Mouse (Mus musculus) hindbrain, embryonic 10.5 days (tissue): ENCODE data around the gene Rnase11. TPM values are rescaled to one million over a fixed set of nuclear protein-coding genes. Genes with fewer than 3 reads are reported as not detected.
"Not testable (repeated sequence)": the region's sequence is repeated elsewhere in the genome, so short reads cannot be mapped to it uniquely, and the experiment has no call there.

Experiments
- DNase-seq: peaks from one replicate; pipeline ENCODE4 v3.0.0-alpha.2; 2017; ENCODE audit warnings: low spot score
- H3K27ac ChIP-seq: fragments of 300-500 bp; sonication (generic); 2 replicates; pipeline ENCODE4 v1.5.1; 2016; ENCODE audit warnings: mild to moderate bottlenecking, moderate library complexity
- H3K27me3 ChIP-seq: fragments of 300-500 bp; sonication (generic); 2 replicates; pipeline ENCODE4 v1.6.1; 2016; ENCODE audit warnings: mild to moderate bottlenecking; ENCODE audit not compliant: poor library complexity, insufficient read depth, severe bottlenecking
- H3K36me3 ChIP-seq: fragments of 300-500 bp; sonication (generic); 2 replicates; pipeline ENCODE4 v1.6.1; 2016; ENCODE audit warnings: mild to moderate bottlenecking, moderate library complexity
- H3K4me1 ChIP-seq: fragments of 300-500 bp; sonication (generic); replicated peaks from 2 replicates; pipeline ENCODE4 v1.6.1; 2016; ENCODE audit warnings: mild to moderate bottlenecking
- H3K4me3 ChIP-seq: fragments of 300-500 bp; sonication (generic); 2 replicates; pipeline ENCODE4 v1.5.1; 2016; ENCODE audit warnings: mild to moderate bottlenecking, moderate library complexity
- H3K9me3 ChIP-seq: fragments of 300-500 bp; sonication (generic); 2 replicates; pipeline ENCODE4 v1.6.1; 2016; ENCODE audit warnings: mild to moderate bottlenecking, moderate library complexity
- WGBS: fragments of 180-500 bp; shearing (Covaris S2); methylation state at CpG from one replicate; pipeline ENCODE4 v1.1.7; 2016; 5-methylcytosine and 5-hydroxymethylcytosine counted together
- polyA plus RNA-seq: library from polyadenylated mRNA; unstranded; fragments of >200 nt; fragmentation: Nextera tagmentation; extraction: Ambion mirVana; gene quantifications from 2 replicates; pipeline ENCODE4 v1.2.1, GENCODE M21; 2016

Gene Rnase11
- polyA plus RNA-seq, 1 experiment from 2014 or later = not detected

- Histone ChIP-seq H3K36me3 (no peaks in the 10 kb centered on the region), H3K4me3 (no peak overlapping the region), H3K27ac (no peak overlapping the region), H3K27me3 (no peaks in the 10 kb centered on the region), H3K4me1 (no peaks in the 10 kb centered on the region), H3K9me3 (no peaks in the 10 kb centered on the region)
- WGBS = 86% methylated on average over 4 of the region's 4 CpGs
- DNase-seq = no peak
Measured at GRCm38 (mm10) chr14:51023457-51023856, 26.5 kb downstream of the Rnase11 start.

DNA sequence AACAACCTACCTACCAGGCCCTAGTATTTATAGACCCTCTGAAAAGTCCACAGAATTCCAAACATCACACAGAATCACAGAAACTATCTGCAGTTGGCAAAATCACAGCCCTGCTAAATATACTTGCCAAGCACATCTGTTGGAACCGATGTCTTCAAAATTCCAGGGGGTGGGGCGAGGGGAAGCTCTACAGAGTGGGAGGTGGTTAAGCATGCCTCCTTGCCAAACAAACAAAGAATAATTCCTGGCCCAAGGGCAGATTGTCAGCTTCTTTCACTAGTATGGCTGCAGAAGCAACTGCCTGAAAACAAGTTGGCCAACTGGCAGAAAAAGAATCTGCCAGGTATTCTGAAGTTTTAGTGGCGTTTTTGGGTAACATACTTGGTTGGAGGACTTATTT is 32.7 kb downstream of the Rnase11 start:
- Histone ChIP-seq H3K4me3 (no peak overlapping the region), H3K27ac (no peak overlapping the region), H3K9me3 (no peaks in the 10 kb centered on the region), H3K36me3 (no peaks in the 10 kb centered on the region), H3K27me3 (no peaks in the 10 kb centered on the region), H3K4me1 (no peaks in the 10 kb centered on the region)
- WGBS = 75% methylated on average over 3 of the region's 3 CpGs
- no peak for DNase-seq

- Histone ChIP-seq H3K27ac (no peak overlapping the region), H3K27me3 (no peaks in the 10 kb centered on the region)
- no peak for DNase-seq
Measured at GRCm38 (mm10) chr14:51015780-51016179, 34.2 kb downstream of the Rnase11 start.

DNA sequence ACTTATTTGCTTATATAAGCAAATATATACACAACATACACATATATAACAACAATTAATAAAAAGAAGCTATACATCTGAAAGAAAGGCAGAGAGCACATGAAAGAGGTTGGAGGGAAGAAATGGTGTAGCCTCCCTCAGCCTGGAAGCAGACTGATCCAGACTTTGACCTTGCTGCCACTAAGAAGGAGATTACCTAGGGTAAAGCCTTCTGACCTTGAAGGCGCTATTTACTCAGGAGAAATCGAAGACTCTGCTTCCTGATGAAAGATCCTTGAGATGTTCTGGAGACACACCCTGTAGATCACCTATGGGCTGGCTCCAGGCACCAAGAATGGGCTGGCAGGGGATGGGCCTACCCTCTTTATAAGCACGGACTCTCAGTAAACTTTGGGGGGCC is 35.2 kb downstream of the Rnase11 start:
- H3K27me3 ChIP-seq, H3K27ac ChIP-seq, H3K36me3 ChIP-seq, H3K4me1 ChIP-seq, H3K4me3 ChIP-seq, DNase-seq, H3K9me3 ChIP-seq: not testable (repeated sequence)
- WGBS = 86% methylated on average over 3 of the region's 3 CpGs

More at GRCm38 (mm10) chr14:51015780-51016179, 34.2 kb downstream of the Rnase11 start:
- Histone ChIP-seq H3K36me3 (no peaks in the 10 kb centered on the region), H3K4me3 (no peak overlapping the region), H3K4me1 (no peaks in the 10 kb centered on the region), H3K9me3 (no peaks in the 10 kb centered on the region)

- H3K36me3 ChIP-seq = no peaks in the 10 kb centered on the region
- 84% methylated on average over 6 of the region's 6 CpGs for WGBS
- no peaks in the 10 kb centered on the region for H3K4me1 ChIP-seq
- H3K4me3 ChIP-seq = no peak overlapping the region
- no peaks in the 10 kb centered on the region for H3K9me3 ChIP-seq
- DNase-seq = no peak
- H3K27ac ChIP-seq = no peak overlapping the region
- no peaks in the 10 kb centered on the region for H3K27me3 ChIP-seq
Measured at GRCm38 (mm10) chr14:51009572-51009971, 40.4 kb downstream of the Rnase11 start.

DNA sequence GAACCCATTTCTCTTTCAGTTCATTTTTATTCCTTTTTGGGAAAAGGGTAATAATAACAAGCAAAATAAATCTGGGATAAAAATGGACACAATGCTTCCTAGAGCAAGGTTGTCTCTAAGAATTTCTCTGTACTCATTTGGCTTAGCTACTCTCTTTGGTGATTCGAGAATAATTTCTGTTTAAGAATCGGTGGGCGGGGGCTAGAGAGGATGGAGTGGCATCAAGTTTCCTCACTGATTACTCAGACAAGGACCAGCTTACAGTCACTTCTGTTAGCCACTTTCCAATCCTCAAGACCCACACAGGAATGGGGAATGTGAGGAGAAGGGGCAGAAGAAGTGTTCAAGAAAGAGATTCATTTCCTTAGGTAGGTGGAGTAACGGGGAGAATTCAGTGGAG is 41.2 kb downstream of the Rnase11 start:
- DNase-seq = no peak
- WGBS = 89% methylated on average over 4 of the region's 4 CpGs
- no peaks in the 10 kb centered on the region for H3K36me3 ChIP-seq

GRCm38 (mm10) chr14:51007914-51008713 is 41.8 kb downstream of the Rnase11 start:
- 84% methylated on average over 13 of the region's 13 CpGs for WGBS

More for the DNA sequence above, 41.2 kb downstream of the Rnase11 start:
- Histone ChIP-seq H3K9me3 (no peaks in the 10 kb centered on the region), H3K27ac (no peak overlapping the region), H3K4me3 (no peak overlapping the region), H3K27me3 (no peaks in the 10 kb centered on the region), H3K4me1 (no peaks in the 10 kb centered on the region)

DNA sequence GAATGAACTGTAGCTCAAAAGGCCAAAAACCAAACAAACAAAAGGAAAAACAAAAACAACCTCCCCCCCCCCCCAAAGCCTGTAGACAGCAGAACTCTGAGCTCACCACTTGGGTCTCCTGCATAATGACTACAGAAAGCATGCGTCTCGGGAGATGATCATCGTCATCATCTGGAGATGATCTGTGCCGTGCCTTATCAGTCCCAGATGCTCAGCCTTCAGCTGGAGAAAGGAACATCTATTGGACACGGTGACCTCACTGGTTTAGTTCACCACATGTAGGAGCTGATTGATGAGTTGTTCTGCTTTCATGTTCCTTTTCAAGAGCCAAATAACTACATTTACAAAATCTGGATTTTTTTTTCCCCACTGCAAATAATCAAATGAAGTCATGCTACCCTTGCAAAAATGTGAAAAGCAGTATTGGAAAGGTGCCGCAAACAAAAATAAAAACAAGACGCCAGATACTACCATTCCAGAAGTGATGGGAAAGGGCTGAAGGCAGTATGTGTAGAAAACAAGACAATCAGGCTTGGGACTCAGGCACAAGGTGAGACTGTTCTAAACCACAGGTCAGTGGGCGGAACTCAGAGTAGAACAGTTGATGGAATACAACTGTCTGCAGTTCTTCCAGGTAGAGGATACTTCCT is 42.7 kb downstream of the Rnase11 start, which contains the start of gene Rnase10:
Gene Rnase10 (plus strand): TSS at position 600 of the 650 bp plus-strand sequence.
- H3K4me3 ChIP-seq = no peak within 1 kb of the TSS
- no peaks in the 10 kb centered on the region for H3K4me1 ChIP-seq
- no peaks in the 10 kb centered on the region for H3K36me3 ChIP-seq
- no peaks in the 10 kb centered on the region for H3K9me3 ChIP-seq
- H3K27ac ChIP-seq = no peak within 1 kb of the TSS
- no peaks in the 10 kb centered on the region for H3K27me3 ChIP-seq
- DNase-seq = no peak
- WGBS = 82% methylated on average over 8 of the region's 8 CpGs

More at GRCm38 (mm10) chr14:51007914-51008713, 41.8 kb downstream of the Rnase11 start:
- H3K27me3 ChIP-seq = no peaks in the 10 kb centered on the region
- no peak overlapping the region for H3K27ac ChIP-seq
- no peak overlapping the region for H3K4me3 ChIP-seq
- H3K36me3 ChIP-seq = no peaks in the 10 kb centered on the region
- DNase-seq = no peak
- no peaks in the 10 kb centered on the region for H3K9me3 ChIP-seq
- no peaks in the 10 kb centered on the region for H3K4me1 ChIP-seq

Other genes with a start within 250 kb of the Rnase11 start
- gene Ccnb1ip1, start 242.4 kb downstream of the Rnase11 start, polyA plus RNA-seq = not detected in 2 replicates
- 58.5 and 64.1 TPM in 2 replicates for gene Parp2, start 242.3 kb downstream of the Rnase11 start, polyA plus RNA-seq
- gene Tep1, start 179.6 kb downstream of the Rnase11 start, polyA plus RNA-seq = 6.0 and 6.2 TPM in 2 replicates
- gene Klhl33, start 152.7 kb downstream of the Rnase11 start, polyA plus RNA-seq = 0.09 and 0.20 TPM in 2 replicates
- gene Osgep, start 125.3 kb downstream of the Rnase11 start, polyA plus RNA-seq = 164 and 174 TPM in 2 replicates
- gene Apex1, start 125.2 kb downstream of the Rnase11 start, polyA plus RNA-seq = 384 and 423 TPM in 2 replicates
- 59.0 and 63.9 TPM in 2 replicates for gene Pip4p1, start 119.3 kb downstream of the Rnase11 start, polyA plus RNA-seq
- gene Pnp, start 119.1 kb downstream of the Rnase11 start, polyA plus RNA-seq = 72.3 and 83.2 TPM in 2 replicates
- gene Gm49342, start 105.6 kb downstream of the Rnase11 start, polyA plus RNA-seq = not detected in 2 replicates
- gene Pnp2, start 94.2 kb downstream of the Rnase11 start, polyA plus RNA-seq = 0.54 and 0.86 TPM in 2 replicates
- 0.10 TPM in 1 of 2 replicates, not detected in the other for gene Rnase10, start 42.4 kb downstream of the Rnase11 start, polyA plus RNA-seq
- gene Rnase9, start 8.3 kb downstream of the Rnase11 start, polyA plus RNA-seq = not detected in 2 replicates
- gene Rnase12, start 7.5 kb upstream of the Rnase11 start, polyA plus RNA-seq = not detected in 2 replicates
- 0.03 TPM in 1 of 2 replicates, not detected in the other for gene Olfr750, start 24.3 kb upstream of the Rnase11 start, polyA plus RNA-seq
- gene Rnase4, start 40.9 kb upstream of the Rnase11 start, polyA plus RNA-seq = 11.5 and 17.5 TPM in 2 replicates
- 3.3 and 4.5 TPM in 2 replicates for gene Ang, start 41.0 kb upstream of the Rnase11 start, polyA plus RNA-seq
- 0.37 TPM in 1 of 2 replicates, not detected in the other for gene Eddm3b, start 64.3 kb upstream of the Rnase11 start, polyA plus RNA-seq
- gene Rnase6, start 73.7 kb upstream of the Rnase11 start, polyA plus RNA-seq = 0.29 TPM in 1 of 2 replicates, not detected in the other
- gene Rnase1, start 96.6 kb upstream of the Rnase11 start, polyA plus RNA-seq = 0.27 TPM in 1 of 2 replicates, not detected in the other
- gene Rnase2b, start 112.1 kb upstream of the Rnase11 start, polyA plus RNA-seq = not detected in 2 replicates
- gene Ang2, start 149.0 kb upstream of the Rnase11 start, polyA plus RNA-seq = not detected in 2 replicates
- not detected in 2 replicates for gene Ear14, start 153.2 kb upstream of the Rnase11 start, polyA plus RNA-seq
- not detected in 2 replicates for gene Rnase2a, start 205.9 kb upstream of the Rnase11 start, polyA plus RNA-seq